Mouse (Mus musculus): ENCODE measurements around the gene Gal3st1. TPM values are rescaled to one million over a fixed set of nuclear protein-coding genes. Genes with fewer than 3 reads are reported as not detected.
A peak's percentile ranks its signal among the peaks of the same experiment; 100 is the strongest.

Gene Gal3st1
- total and polyA plus RNA-seq, 2 experiments from 2014 or later = 0.14 TPM; not detected in 1

GRCm38 (mm10) chr11:3995511-3995910 is 12.1 kb downstream of the Gal3st1 start:
- TF ChIP-seq EP300 (IDR thresholded peaks at IDR 0.05; ENCODE audit: low read depth) (no peak), CTCF (IDR thresholded peaks at IDR 0.05; ENCODE audit: low read depth) (no peak)
- Histone ChIP-seq H3K4me1 (ENCODE audit: control insufficient read depth, insufficient read depth) (peaks cover 10% of the 10 kb centered on the region), H3K36me3 (replicated peaks; ENCODE audit: control insufficient read depth, insufficient read depth, low read length) (no peaks in the 10 kb centered on the region), H3K4me3 (ENCODE audit: low read depth, low read length) (no peak overlapping the region), H3K27ac (ENCODE audit: low read depth) (no peak overlapping the region), H3K9me3 (replicated peaks; ENCODE audit: control insufficient read depth, low read length) (no peaks in the 10 kb centered on the region), H3K9ac (replicated peaks; ENCODE audit: low read depth, low read length) (no peak overlapping the region), H3K4me2 (ENCODE audit: low read depth, low read length) (no peak overlapping the region), H3K27me3 (ENCODE audit: control insufficient read depth, insufficient read depth, low read length) (peaks cover 38% of the 10 kb centered on the region)
- DNase-seq (ENCODE audit: low spot score) (no peak), ATAC-seq (ENCODE audit: insufficient read depth, low read depth) (no peak)
- WGBS = 69% methylated on average over 5 of the region's 5 CpGs

DNA sequence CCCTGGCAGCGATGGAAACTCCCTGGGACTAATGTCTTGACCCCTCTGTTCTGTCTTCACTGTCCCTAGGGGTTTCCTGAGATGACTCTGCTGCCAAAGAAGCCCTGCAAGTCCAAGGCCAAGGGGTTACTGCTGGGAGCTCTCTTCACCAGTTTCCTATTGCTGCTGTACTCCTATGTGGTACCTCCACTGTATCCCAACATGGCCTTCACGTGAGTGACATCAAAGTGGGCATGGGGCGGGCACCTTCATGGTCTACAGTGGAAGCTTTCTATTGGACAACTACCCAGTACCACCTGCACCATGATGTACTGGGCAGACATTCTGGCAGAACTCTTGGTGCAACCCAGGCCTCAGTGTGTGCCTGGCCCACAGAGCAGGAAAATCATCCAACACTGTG is 13.4 kb downstream of the Gal3st1 start:
- H3K4me2 ChIP-seq (ENCODE audit: low read depth, low read length) = no peak overlapping the region
- no peaks in the 10 kb centered on the region for H3K9me3 ChIP-seq (replicated peaks; ENCODE audit: control insufficient read depth, low read length)
- H3K27me3 ChIP-seq (ENCODE audit: control insufficient read depth, insufficient read depth, low read length) = peaks cover 42% of the 10 kb centered on the region
- no peak overlapping the region for H3K4me3 ChIP-seq (ENCODE audit: low read depth, low read length)
- DNase-seq (ENCODE audit: low spot score) = no peak
- TF ChIP-seq EP300 (IDR thresholded peaks at IDR 0.05; ENCODE audit: low read depth) (no peak), CTCF (IDR thresholded peaks at IDR 0.05; ENCODE audit: low read depth) (no peak)
- WGBS = 81% methylated on average over 3 of the region's 3 CpGs
- H3K36me3 ChIP-seq (replicated peaks; ENCODE audit: control insufficient read depth, insufficient read depth, low read length) = no peaks in the 10 kb centered on the region
- no peak for ATAC-seq (ENCODE audit: insufficient read depth, low read depth)
- H3K9ac ChIP-seq (replicated peaks; ENCODE audit: low read depth, low read length) = no peak overlapping the region
- H3K27ac ChIP-seq (ENCODE audit: low read depth) = no peak overlapping the region
- peaks cover 10% of the 10 kb centered on the region for H3K4me1 ChIP-seq (ENCODE audit: control insufficient read depth, insufficient read depth)

DNA sequence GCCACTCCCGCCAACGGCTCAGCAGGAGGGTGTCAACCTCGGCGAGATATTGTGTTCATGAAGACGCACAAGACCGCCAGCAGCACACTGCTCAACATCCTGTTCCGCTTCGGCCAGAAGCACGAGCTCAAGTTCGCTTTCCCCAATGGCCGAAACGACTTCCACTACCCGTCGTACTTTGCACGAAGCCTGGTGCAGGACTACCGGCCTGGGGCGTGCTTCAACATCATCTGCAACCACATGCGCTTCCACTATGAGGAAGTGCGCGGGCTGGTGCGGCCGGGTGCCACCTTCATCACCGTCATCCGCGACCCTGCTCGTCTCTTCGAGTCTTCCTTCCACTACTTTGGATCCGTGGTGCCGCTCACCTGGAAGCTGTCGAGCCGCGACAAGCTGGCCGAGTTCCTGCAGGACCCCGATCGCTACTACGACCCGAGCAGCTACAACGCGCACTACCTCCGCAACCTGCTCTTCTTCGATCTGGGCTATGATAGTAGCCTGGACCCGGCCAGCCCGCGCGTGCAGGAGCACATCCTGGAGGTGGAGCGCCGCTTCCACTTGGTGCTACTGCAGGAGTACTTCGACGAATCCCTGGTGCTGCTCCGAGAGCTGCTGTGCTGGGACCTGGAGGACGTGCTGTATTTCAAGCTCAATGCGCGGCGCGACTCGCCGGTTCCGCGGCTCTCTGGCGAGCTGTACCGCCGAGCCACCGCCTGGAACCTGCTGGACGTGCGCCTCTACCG is 14.7 kb downstream of the Gal3st1 start:
- H3K4me1 ChIP-seq (ENCODE audit: control insufficient read depth, insufficient read depth) = peaks cover 10% of the 10 kb centered on the region
- DNase-seq (ENCODE audit: low spot score) (no peak), ATAC-seq (ENCODE audit: insufficient read depth, low read depth) (no peak; the same call in 1 of the 2 replicates)
- no peaks in the 10 kb centered on the region for H3K36me3 ChIP-seq (replicated peaks; ENCODE audit: control insufficient read depth, insufficient read depth, low read length)
- no peak overlapping the region for H3K9ac ChIP-seq (replicated peaks; ENCODE audit: low read depth, low read length)
- H3K27me3 ChIP-seq (ENCODE audit: control insufficient read depth, insufficient read depth, low read length) = peaks cover 42% of the 10 kb centered on the region
- peak overlapping the region; percentile 36 for H3K4me3 ChIP-seq (ENCODE audit: low read depth, low read length)
- TF ChIP-seq CTCF (IDR thresholded peaks at IDR 0.05; ENCODE audit: low read depth) (no peak), EP300 (IDR thresholded peaks at IDR 0.05; ENCODE audit: low read depth) (no peak)
- WGBS = 4% methylated on average over 66 of the region's 66 CpGs
- no peaks in the 10 kb centered on the region for H3K9me3 ChIP-seq (replicated peaks; ENCODE audit: control insufficient read depth, low read length)
- peak overlapping the region; percentile 54 for H3K4me2 ChIP-seq (ENCODE audit: low read depth, low read length)
- H3K27ac ChIP-seq (ENCODE audit: low read depth) = no peak overlapping the region

GRCm38 (mm10) chr11:3999547-3999946 is 16.1 kb downstream of the Gal3st1 start:
- WGBS = 73% methylated on average over 5 of the region's 5 CpGs

DNA sequence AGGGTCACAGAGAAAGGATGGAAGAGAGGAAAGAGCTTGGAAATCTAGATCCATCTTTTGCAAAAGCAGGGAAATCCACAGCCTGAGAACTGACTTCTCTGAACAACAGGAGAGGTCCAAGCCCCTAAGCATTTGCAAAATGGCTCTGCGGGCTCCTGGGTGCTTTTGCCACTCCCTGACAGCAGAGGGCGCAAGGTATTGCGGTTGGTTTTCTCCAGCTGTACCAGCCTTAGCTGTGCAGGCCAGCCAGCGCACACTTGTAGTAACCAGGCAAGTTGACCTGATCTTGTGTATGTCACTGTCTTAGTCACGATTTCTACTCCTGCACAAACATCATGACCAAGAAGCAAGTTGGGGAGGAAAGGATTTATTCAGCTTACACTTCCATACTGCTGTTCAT is 18.2 kb downstream of the Gal3st1 start:
- 9% methylated on average over 5 of the region's 5 CpGs for WGBS

More at GRCm38 (mm10) chr11:3999547-3999946, 16.1 kb downstream of the Gal3st1 start:
- Histone ChIP-seq H3K4me2 (ENCODE audit: low read depth, low read length) (no peak overlapping the region), H3K9me3 (replicated peaks; ENCODE audit: control insufficient read depth, low read length) (no peaks in the 10 kb centered on the region), H3K27ac (ENCODE audit: low read depth) (no peak overlapping the region), H3K9ac (replicated peaks; ENCODE audit: low read depth, low read length) (no peak overlapping the region), H3K4me1 (ENCODE audit: control insufficient read depth, insufficient read depth) (peaks cover 10% of the 10 kb centered on the region), H3K4me3 (ENCODE audit: low read depth, low read length) (no peak overlapping the region), H3K27me3 (ENCODE audit: control insufficient read depth, insufficient read depth, low read length) (peaks cover 42% of the 10 kb centered on the region), H3K36me3 (replicated peaks; ENCODE audit: control insufficient read depth, insufficient read depth, low read length) (no peaks in the 10 kb centered on the region)
- TF ChIP-seq EP300 (IDR thresholded peaks at IDR 0.05; ENCODE audit: low read depth) (no peak), CTCF (IDR thresholded peaks at IDR 0.05; ENCODE audit: low read depth) (no peak)
- ATAC-seq (ENCODE audit: insufficient read depth, low read depth) (no peak), DNase-seq (ENCODE audit: low spot score) (no peak)

More for the DNA sequence above, 18.2 kb downstream of the Gal3st1 start:
- no peaks in the 10 kb centered on the region for H3K9me3 ChIP-seq (replicated peaks; ENCODE audit: control insufficient read depth, low read length)
- H3K4me1 ChIP-seq (ENCODE audit: control insufficient read depth, insufficient read depth) = peaks cover 10% of the 10 kb centered on the region
- no peak overlapping the region for H3K27ac ChIP-seq (ENCODE audit: low read depth)
- no peak overlapping the region for H3K4me2 ChIP-seq (ENCODE audit: low read depth, low read length)
- H3K27me3 ChIP-seq (ENCODE audit: control insufficient read depth, insufficient read depth, low read length) = peaks cover 42% of the 10 kb centered on the region
- DNase-seq (ENCODE audit: low spot score) = peak; percentile 53
- no peak overlapping the region for H3K9ac ChIP-seq (replicated peaks; ENCODE audit: low read depth, low read length)
- TF ChIP-seq EP300 (IDR thresholded peaks at IDR 0.05; ENCODE audit: low read depth) (no peak), CTCF (IDR thresholded peaks at IDR 0.05; ENCODE audit: low read depth) (peak; percentile 78)
- no peak overlapping the region for H3K4me3 ChIP-seq (ENCODE audit: low read depth, low read length)
- ATAC-seq (ENCODE audit: insufficient read depth, low read depth) = no peak
- no peaks in the 10 kb centered on the region for H3K36me3 ChIP-seq (replicated peaks; ENCODE audit: control insufficient read depth, insufficient read depth, low read length)
